Mouse (Mus musculus): ENCODE measurements around the gene Tulp2.
"Not testable (repeated sequence)": the region's sequence is repeated elsewhere in the genome, so short reads cannot be mapped to it uniquely, and the experiment has no call there.

Tulp2 gene

DNA sequence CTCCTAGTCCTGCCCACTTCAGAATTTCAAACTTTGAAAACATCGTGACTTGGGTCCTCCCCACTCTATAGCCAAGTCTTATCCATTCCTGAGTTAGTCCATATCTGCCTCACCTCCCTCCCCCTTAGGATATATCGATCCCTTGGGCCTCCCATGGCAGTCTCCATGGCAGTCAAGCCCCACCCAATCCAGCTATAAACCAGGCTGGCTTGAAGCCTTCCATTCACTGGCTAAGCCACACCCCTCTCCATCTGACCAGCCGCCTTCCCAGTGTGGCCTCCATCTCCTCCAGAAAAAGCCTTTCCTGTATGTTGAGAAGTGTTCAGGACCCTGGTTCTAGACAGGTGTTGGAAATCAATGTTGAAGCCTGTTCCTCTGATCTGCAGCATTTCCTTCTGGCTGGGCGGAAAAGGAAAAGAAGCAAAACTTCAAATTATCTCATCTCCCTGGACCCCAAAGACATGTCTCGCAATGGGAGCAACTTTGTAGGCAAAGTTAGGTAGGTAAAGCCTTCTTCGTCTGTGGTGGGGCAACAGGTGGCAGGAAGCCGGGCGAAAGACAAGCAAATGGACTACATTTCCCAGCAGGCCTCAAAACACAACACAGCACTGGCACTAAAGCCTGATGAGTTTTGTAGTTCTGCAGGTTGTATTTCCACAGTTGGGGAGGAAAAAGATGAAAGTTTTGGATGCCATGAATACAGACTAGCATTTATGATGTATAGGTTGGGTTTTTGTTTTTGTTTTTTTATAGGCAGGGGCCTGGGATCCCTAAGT lies 37.9 kb downstream of the Tulp2 start:
- no peak for ATAC-seq (ENCODE audit: insufficient number of reproducible peaks, low FRiP score, low TSS enrichment)

DNA sequence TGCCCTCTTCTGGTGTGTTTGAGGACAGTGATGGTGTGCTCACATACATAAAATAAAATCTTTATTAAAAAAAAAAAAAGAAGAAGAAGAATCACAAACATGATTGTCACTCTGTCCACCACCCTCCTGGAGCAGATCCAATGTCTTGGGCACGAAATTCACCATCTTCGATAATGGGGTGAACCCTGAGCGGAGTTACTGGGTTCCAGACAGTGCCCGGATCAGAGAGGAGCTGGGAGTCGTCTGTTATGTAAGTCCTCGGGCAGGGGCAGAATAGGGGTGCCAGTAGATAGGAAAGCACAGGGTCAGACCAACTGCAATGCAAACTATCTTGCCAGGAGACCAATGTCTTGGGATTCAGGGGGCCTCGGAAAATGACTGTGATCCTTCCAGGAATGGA lies 38.9 kb downstream of the Tulp2 start:
- no peak for ATAC-seq (ENCODE audit: insufficient number of reproducible peaks, low FRiP score, low TSS enrichment)

DNA sequence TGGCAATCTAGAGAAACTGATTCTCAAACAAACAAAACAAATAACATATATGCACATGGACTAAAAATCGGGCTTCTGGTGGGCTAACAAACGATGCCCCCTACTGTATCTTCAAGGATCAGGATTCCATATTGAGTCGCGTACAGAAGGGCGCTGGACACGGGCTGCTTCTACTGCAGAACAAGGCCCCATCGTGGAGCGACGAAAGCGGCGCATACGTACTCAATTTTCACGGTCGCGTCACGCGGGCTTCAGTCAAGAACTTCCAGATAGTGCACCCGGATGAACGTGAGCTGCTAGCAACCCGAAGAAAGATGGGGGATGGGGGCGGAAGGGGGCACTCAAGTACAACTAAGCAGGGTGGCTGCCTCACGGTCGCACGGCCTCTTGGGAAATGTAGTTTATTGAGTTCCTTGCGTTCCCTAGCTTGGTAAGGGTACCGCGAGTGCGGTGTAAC lies 40.1 kb downstream of the Tulp2 start:
- no peak for ATAC-seq (ENCODE audit: insufficient number of reproducible peaks, low FRiP score, low TSS enrichment)

DNA sequence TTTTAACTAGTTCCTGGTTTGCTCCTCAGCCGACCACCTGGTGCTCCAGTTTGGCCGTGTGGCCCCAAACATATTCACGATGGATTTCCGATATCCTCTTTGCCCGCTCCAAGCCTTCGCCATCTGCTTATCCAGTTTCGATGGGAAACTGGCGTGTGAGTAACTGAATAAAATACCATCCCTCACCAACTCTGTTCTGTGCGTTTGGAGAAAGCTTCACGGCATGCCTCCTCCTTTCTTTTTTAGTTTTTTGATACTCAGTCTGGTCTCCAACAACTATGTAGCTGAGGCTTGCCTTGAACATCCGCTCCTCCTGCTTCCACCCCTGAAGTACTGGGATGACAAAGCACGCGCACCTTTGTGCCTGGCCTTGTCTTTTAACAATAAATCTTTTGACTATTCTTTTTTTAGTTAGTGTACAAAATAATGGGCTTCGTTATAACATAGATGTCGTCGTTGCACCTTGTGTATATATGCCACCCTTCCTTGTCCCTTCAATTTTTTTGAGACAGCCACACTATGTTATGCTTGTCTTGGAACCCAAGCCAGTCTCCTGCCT lies 40.6 kb downstream of the Tulp2 start:
- no peak for ATAC-seq (ENCODE audit: insufficient number of reproducible peaks, low FRiP score, low TSS enrichment)

GRCm38 (mm10) chr7:45522957-45523676 lies 41.4 kb downstream of the Tulp2 start:
- no peak for ATAC-seq (ENCODE audit: insufficient number of reproducible peaks, low FRiP score, low TSS enrichment)

- no peak for ATAC-seq (ENCODE audit: insufficient number of reproducible peaks, low FRiP score, low TSS enrichment)
These were observed 42.0 kb downstream of the Tulp2 start for GRCm38 (mm10) chr7:45523678-45524170.

DNA sequence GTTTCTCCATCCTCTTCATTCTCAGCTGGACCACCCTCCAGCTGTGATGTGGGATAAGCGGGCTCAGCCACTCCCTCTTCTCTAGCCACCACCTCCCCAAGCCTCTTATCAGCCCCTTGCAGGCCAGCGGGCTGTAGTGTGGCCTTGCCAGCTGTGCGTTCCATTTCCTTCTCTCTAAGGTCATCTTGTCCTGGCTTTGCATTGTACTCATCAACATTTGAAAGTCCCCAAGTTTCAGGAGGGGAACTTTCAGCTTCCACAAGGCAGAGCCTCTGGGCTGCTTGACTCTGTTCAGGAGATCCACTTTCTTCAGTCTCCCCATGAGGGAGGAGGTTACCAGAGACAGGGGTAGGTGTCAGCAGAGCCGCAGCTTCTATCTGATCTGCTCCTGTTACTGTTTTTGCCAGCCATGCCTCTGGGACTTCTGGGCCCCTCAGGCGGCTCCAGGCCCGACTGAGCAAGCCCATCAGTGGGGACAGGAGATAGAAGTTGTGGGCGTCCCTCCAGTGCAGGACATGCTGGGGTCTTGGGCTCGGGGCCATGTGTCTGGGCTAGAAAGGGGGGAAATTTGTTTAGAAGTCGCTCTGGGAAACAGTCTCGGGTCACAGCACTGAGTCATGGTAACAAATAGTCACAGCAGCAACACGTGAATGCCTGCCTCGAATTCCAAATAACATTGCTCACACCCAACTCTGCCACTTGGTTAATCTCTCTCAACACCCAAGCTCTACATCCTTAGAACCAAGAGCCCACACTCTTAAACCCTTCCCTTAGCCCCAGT lies 43.4 kb downstream of the Tulp2 start:
- ATAC-seq (ENCODE audit: insufficient number of reproducible peaks, low FRiP score, low TSS enrichment): no peak

DNA sequence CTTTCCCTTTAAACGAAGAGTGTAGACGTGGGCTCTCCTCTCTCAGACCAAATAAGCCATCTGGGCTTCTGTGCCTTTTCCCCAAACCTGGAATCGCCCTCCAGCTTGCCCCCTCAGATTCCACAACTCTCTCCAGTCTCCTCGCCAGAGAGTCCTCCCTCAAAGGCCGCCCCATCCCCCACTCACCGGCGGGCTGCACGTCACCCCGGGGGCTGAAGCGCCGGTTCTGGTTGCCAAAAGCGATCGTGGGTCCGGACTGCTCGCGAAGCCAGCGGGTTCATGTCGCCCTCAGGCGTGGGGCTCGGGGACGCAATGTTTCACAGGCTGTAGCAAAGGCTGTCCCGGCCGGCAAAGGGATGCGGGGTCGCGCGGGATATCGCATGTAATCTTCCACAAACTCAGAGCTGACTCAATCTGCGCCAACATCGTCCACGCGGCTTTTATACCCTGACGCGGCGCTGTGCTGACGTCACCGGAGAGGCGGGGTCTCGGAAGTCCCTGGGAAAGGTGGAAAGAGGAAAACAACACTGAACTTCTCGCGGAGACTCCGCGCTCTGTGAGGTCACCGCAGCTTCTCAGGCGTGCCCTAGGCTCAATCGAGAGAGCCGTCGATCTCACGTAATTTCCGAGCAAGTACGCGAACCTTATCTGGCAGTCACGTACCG lies 44.3 kb downstream of the Tulp2 start, which contains the start of the genes Ppp1r15a and Plekha4:
Gene Ppp1r15a (minus strand): TSS at position 460 of the 665 bp plus-strand sequence.
Gene Plekha4 (plus strand): TSS at position 522 of the 665 bp plus-strand sequence.
- peak; percentile 71; the same call in 1 of the 2 replicates for ATAC-seq (ENCODE audit: insufficient number of reproducible peaks, low FRiP score, low TSS enrichment)

GRCm38 (mm10) chr7:45526474-45527120 lies 44.9 kb downstream of the Tulp2 start:
- no peak for ATAC-seq (ENCODE audit: insufficient number of reproducible peaks, low FRiP score, low TSS enrichment)

DNA sequence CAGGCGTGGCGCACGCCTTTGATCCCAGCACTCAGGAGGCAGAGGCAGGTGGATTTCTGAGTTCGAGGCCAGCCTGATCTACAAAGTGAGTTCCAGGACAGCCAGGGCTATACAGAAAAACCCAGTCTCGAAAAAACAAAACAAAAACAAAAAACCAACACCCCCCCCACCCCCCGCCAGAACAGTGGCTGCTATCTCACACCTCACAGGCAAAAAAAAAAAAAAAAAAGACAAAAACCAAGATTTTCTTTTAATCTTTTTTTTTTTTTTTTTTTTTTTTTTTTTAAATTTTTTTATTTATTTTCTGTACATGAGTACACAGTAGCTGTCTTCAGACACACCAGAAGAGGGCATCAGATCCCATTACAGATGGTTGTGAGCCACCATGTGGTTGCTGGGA lies 45.5 kb downstream of the Tulp2 start:
- ATAC-seq (ENCODE audit: insufficient number of reproducible peaks, low FRiP score, low TSS enrichment): not testable (repeated sequence)

DNA sequence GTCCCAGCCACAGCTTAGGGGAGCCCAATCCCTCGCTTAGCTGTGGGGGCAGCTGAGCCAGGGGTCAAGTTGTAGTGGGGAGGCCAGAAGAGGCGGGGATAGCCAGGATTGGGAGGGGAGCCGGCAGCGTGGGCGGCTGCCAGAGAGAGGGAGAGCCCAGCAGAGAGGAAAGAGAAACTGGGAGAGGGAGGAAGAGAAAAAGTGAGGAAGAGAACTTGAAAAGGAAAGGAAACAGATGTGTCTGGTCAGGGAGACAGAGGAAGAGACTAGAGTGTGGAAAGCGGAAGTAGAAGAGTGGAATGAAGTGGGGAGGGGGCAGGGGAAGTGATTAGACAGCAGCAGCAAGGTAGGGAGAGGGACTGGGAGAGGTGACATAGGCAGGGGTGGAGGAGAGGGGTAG lies 47.8 kb downstream of the Tulp2 start:
- ATAC-seq (ENCODE audit: insufficient number of reproducible peaks, low FRiP score, low TSS enrichment): no peak

GRCm38 (mm10) chr7:45530643-45531042 lies 49.0 kb downstream of the Tulp2 start:
- ATAC-seq (ENCODE audit: insufficient number of reproducible peaks, low FRiP score, low TSS enrichment): no peak

- ATAC-seq (ENCODE audit: insufficient number of reproducible peaks, low FRiP score, low TSS enrichment): no peak
These were observed 54.0 kb downstream of the Tulp2 start for GRCm38 (mm10) chr7:45535676-45536075.

GRCm38 (mm10) chr7:45537602-45538001 lies 55.9 kb downstream of the Tulp2 start:
- no peak for ATAC-seq (ENCODE audit: insufficient number of reproducible peaks, low FRiP score, low TSS enrichment)

DNA sequence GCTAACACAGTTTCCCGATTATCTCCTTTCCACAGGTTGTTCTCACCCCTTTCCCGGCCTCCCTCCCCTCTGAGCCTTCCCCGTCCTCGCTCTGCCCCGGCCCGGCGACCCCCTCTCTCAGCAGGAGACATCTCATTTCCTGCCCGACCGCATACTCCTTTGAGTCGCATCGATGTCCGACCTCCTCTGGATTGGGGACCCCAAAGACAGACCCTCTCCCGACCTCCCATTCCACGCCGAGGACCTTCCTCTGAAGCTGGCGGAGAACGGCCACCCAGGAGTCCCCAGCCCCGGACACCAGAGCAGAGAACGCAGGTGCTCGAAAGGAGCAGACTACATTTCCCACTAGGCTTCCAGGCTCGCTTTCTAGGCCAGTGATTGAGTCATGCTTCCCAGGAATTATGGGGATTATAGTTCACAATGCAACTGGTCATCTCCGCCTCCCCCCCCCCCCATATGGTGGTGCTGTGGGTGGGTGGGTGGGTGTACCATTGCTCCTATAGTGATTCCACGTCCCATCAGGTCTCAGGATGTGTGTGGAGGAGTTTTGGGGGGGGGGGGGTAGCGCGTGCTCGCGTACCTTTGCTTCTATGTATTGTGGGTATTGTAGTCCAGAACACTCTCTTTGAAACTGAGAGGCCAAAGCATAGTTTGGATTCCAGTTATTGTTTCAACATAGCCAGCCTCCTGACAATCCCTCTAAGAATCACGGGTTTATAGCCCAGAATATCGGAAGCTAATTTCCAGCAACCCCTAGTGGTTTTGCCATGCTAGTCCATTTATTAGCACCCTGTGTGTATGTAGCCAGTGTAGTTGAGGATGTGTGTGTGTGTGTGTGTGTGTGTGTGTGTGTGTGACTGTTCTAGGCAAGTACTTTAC lies 56.7 kb downstream of the Tulp2 start:
- peak; percentile 86; the same call in 1 of the 2 replicates for ATAC-seq (ENCODE audit: insufficient number of reproducible peaks, low FRiP score, low TSS enrichment)

GRCm38 (mm10) chr7:45539095-45539494 lies 57.4 kb downstream of the Tulp2 start:
- no peak for ATAC-seq (ENCODE audit: insufficient number of reproducible peaks, low FRiP score, low TSS enrichment)

DNA sequence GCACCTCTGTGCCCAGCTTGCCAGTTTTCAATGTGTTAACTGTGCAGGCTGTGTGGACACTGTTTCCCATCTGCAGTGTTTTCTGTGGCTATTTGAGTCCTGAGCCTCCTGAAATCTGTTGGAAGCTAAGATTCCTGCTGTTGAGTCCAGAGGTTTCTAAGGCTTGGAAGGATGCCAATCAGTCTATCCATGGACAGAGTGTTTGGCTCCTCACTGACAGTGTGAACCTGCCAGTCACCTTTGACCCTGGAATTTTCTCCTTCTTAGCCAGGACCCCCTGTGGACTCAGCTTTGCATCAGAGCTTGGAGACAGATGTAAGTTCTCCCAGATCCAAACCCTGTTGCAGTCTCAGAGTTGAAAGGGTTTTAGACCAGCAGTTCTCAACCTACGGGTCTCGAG lies 58.5 kb downstream of the Tulp2 start:
- ATAC-seq (ENCODE audit: insufficient number of reproducible peaks, low FRiP score, low TSS enrichment): no peak

DNA sequence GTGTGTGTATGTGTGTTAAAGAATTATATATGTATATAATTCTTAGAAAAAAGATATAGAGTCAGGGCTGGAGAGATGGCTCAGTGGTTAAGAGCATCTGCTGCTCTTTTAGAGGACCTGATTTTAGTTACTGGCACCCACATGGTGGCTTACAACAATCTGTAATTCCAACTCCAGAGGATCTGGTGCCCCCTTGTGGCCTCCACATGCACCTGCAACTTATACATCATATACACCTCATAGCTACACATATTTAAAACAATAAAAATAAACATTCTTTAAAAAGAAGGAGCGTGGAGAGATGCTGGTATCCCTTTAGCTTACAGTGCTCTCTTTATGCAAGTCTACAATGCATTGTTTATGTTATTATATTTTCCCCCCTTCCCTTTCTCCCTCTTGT lies 62.8 kb downstream of the Tulp2 start:
- no peak for ATAC-seq (ENCODE audit: insufficient number of reproducible peaks, low FRiP score, low TSS enrichment)
